Mouse (Mus musculus): ENCODE results near the gene Npffr2. TPM values are rescaled to one million over a fixed set of nuclear protein-coding genes. Genes with fewer than 3 reads are reported as not detected.
"Not testable (repeated sequence)": the region's sequence is repeated elsewhere in the genome, so short reads cannot be mapped to it uniquely, and the experiment has no call there.

Npffr2 gene
- polyA plus RNA-seq, 1 experiment from 2014 or later, result not detected

- Histone ChIP-seq H3K4me2 (ENCODE audit: low read length) (no peak overlapping the region), H3K9ac (ENCODE audit: low read depth, low read length) (no peak overlapping the region), H3K4me1 (ENCODE audit: control insufficient read depth, insufficient read depth, low read length) (no peaks in the 10 kb centered on the region), H3K27me3 (ENCODE audit: control insufficient read depth, insufficient read depth, low read depth, low read length) (no peaks in the 10 kb centered on the region), H3K4me3 (ENCODE audit: low read depth, low read length) (no peak overlapping the region), H3K9me3 (replicated peaks; ENCODE audit: control insufficient read depth, low read length, poor library complexity, severe bottlenecking) (no peaks in the 10 kb centered on the region), H3K27ac (ENCODE audit: low read length) (no peak overlapping the region), H3K36me3 (ENCODE audit: control insufficient read depth, insufficient read depth, low read length) (no peaks in the 10 kb centered on the region)
- 40% methylated on average over 2 of the region's 2 CpGs for WGBS
- no peak for ATAC-seq
Measured at GRCm38 (mm10) chr5:89543476-89543875, 16.2 kb downstream of the Npffr2 start.

GRCm38 (mm10) chr5:89559118-89559517 lies 31.9 kb downstream of the Npffr2 start:
- H3K4me3 ChIP-seq (ENCODE audit: low read depth, low read length); H3K9me3 ChIP-seq (replicated peaks; ENCODE audit: control insufficient read depth, low read length, poor library complexity, severe bottlenecking); H3K36me3 ChIP-seq (ENCODE audit: control insufficient read depth, insufficient read depth, low read length); H3K4me2 ChIP-seq (ENCODE audit: low read length); H3K27me3 ChIP-seq (ENCODE audit: control insufficient read depth, insufficient read depth, low read depth, low read length); ATAC-seq; H3K9ac ChIP-seq (ENCODE audit: low read depth, low read length); H3K4me1 ChIP-seq (ENCODE audit: control insufficient read depth, insufficient read depth, low read length); H3K27ac ChIP-seq (ENCODE audit: low read length): not testable (repeated sequence)
- WGBS, result 27% methylated on average over 4 of the region's 4 CpGs

- Histone ChIP-seq H3K4me3 (ENCODE audit: low read depth, low read length) (no peak overlapping the region), H3K36me3 (ENCODE audit: control insufficient read depth, insufficient read depth, low read length) (no peaks in the 10 kb centered on the region), H3K27ac (ENCODE audit: low read length) (no peak overlapping the region), H3K9ac (ENCODE audit: low read depth, low read length) (no peak overlapping the region), H3K27me3 (ENCODE audit: control insufficient read depth, insufficient read depth, low read depth, low read length) (no peaks in the 10 kb centered on the region), H3K9me3 (replicated peaks; ENCODE audit: control insufficient read depth, low read length, poor library complexity, severe bottlenecking) (no peaks in the 10 kb centered on the region), H3K4me2 (ENCODE audit: low read length) (no peak overlapping the region), H3K4me1 (ENCODE audit: control insufficient read depth, insufficient read depth, low read length) (no peaks in the 10 kb centered on the region)
- no peak for ATAC-seq
Measured at GRCm38 (mm10) chr5:89561381-89561780, 34.2 kb downstream of the Npffr2 start.

GRCm38 (mm10) chr5:89578678-89579077 lies 51.4 kb downstream of the Npffr2 start:
- H3K4me3 ChIP-seq (ENCODE audit: low read depth, low read length), result no peak overlapping the region
- H3K4me1 ChIP-seq (ENCODE audit: control insufficient read depth, insufficient read depth, low read length), result peaks cover 4% of the 10 kb centered on the region; the same call in 1 of the 2 replicates
- no peak overlapping the region for H3K27ac ChIP-seq (ENCODE audit: low read length)
- WGBS, result 77% methylated on average over 1 of the region's 1 CpGs
- H3K27me3 ChIP-seq (ENCODE audit: control insufficient read depth, insufficient read depth, low read depth, low read length), result no peaks in the 10 kb centered on the region
- no peak for ATAC-seq
- H3K9ac ChIP-seq (ENCODE audit: low read depth, low read length), result no peak overlapping the region
- no peaks in the 10 kb centered on the region for H3K9me3 ChIP-seq (replicated peaks; ENCODE audit: control insufficient read depth, low read length, poor library complexity, severe bottlenecking)
- H3K36me3 ChIP-seq (ENCODE audit: control insufficient read depth, insufficient read depth, low read length), result no peaks in the 10 kb centered on the region
- no peak overlapping the region for H3K4me2 ChIP-seq (ENCODE audit: low read length)

- no peak overlapping the region for H3K4me2 ChIP-seq (ENCODE audit: low read length)
- no peaks in the 10 kb centered on the region for H3K36me3 ChIP-seq (ENCODE audit: control insufficient read depth, insufficient read depth, low read length)
- H3K27ac ChIP-seq (ENCODE audit: low read length), result no peak overlapping the region
- H3K9ac ChIP-seq (ENCODE audit: low read depth, low read length), result no peak overlapping the region
- 85% methylated on average over 1 of the region's 1 CpGs for WGBS
- H3K27me3 ChIP-seq (ENCODE audit: control insufficient read depth, insufficient read depth, low read depth, low read length), result no peaks in the 10 kb centered on the region
- H3K9me3 ChIP-seq (replicated peaks; ENCODE audit: control insufficient read depth, low read length, poor library complexity, severe bottlenecking), result no peaks in the 10 kb centered on the region
- H3K4me3 ChIP-seq (ENCODE audit: low read depth, low read length), result no peak overlapping the region
- no peak; the same call in 1 of the 2 replicates for ATAC-seq
- H3K4me1 ChIP-seq (ENCODE audit: control insufficient read depth, insufficient read depth, low read length), result peaks cover 4% of the 10 kb centered on the region; the same call in 1 of the 2 replicates
Measured at GRCm38 (mm10) chr5:89579181-89579580, 52.0 kb downstream of the Npffr2 start.

- no peak overlapping the region for H3K27ac ChIP-seq (ENCODE audit: low read length)
- H3K4me3 ChIP-seq (ENCODE audit: low read depth, low read length), result no peak overlapping the region
- no peaks in the 10 kb centered on the region for H3K36me3 ChIP-seq (ENCODE audit: control insufficient read depth, insufficient read depth, low read length)
- 44% methylated on average over 1 of the region's 1 CpGs for whole genome bisulfite sequencing
- H3K9ac ChIP-seq (ENCODE audit: low read depth, low read length), result no peak overlapping the region
- no peak overlapping the region for H3K4me2 ChIP-seq (ENCODE audit: low read length)
- no peaks in the 10 kb centered on the region for H3K9me3 ChIP-seq (replicated peaks; ENCODE audit: control insufficient read depth, low read length, poor library complexity, severe bottlenecking)
- H3K27me3 ChIP-seq (ENCODE audit: control insufficient read depth, insufficient read depth, low read depth, low read length), result no peaks in the 10 kb centered on the region
- ATAC-seq, result no peak
- peaks cover 4% of the 10 kb centered on the region; the same call in 1 of the 2 replicates for H3K4me1 ChIP-seq (ENCODE audit: control insufficient read depth, insufficient read depth, low read length)
Measured at GRCm38 (mm10) chr5:89581143-89581542, 53.9 kb downstream of the Npffr2 start.

- H3K36me3 ChIP-seq (ENCODE audit: control insufficient read depth, insufficient read depth, low read length), result no peaks in the 10 kb centered on the region
- H3K4me2 ChIP-seq (ENCODE audit: low read length), result no peak overlapping the region
- ATAC-seq, result peak; percentile 83
- no peak overlapping the region for H3K9ac ChIP-seq (ENCODE audit: low read depth, low read length)
- no peaks in the 10 kb centered on the region for H3K27me3 ChIP-seq (ENCODE audit: control insufficient read depth, insufficient read depth, low read depth, low read length)
- WGBS, result 73% methylated on average over 5 of the region's 5 CpGs
- no peaks in the 10 kb centered on the region for H3K9me3 ChIP-seq (replicated peaks; ENCODE audit: control insufficient read depth, low read length, poor library complexity, severe bottlenecking)
- no peak overlapping the region for H3K4me3 ChIP-seq (ENCODE audit: low read depth, low read length)
- H3K4me1 ChIP-seq (ENCODE audit: control insufficient read depth, insufficient read depth, low read length), result peaks cover 4% of the 10 kb centered on the region; the same call in 1 of the 2 replicates
- no peak overlapping the region for H3K27ac ChIP-seq (ENCODE audit: low read length)
Measured at GRCm38 (mm10) chr5:89581742-89582366, 54.6 kb downstream of the Npffr2 start.

- H3K9me3 ChIP-seq (replicated peaks; ENCODE audit: control insufficient read depth, low read length, poor library complexity, severe bottlenecking), result no peaks in the 10 kb centered on the region
- ATAC-seq, result no peak
- no peak overlapping the region for H3K4me2 ChIP-seq (ENCODE audit: low read length)
- H3K27me3 ChIP-seq (ENCODE audit: control insufficient read depth, insufficient read depth, low read depth, low read length), result no peaks in the 10 kb centered on the region
- H3K36me3 ChIP-seq (ENCODE audit: control insufficient read depth, insufficient read depth, low read length), result no peaks in the 10 kb centered on the region
- no peak overlapping the region for H3K4me3 ChIP-seq (ENCODE audit: low read depth, low read length)
- 85% methylated on average over 3 of the region's 3 CpGs for WGBS
- H3K27ac ChIP-seq (ENCODE audit: low read length), result no peak overlapping the region
- no peak overlapping the region for H3K9ac ChIP-seq (ENCODE audit: low read depth, low read length)
- peaks cover 4% of the 10 kb centered on the region; the same call in 1 of the 2 replicates for H3K4me1 ChIP-seq (ENCODE audit: control insufficient read depth, insufficient read depth, low read length)
Measured at GRCm38 (mm10) chr5:89585021-89585420, 57.8 kb downstream of the Npffr2 start.

GRCm38 (mm10) chr5:89592301-89592700 lies 65.1 kb downstream of the Npffr2 start:
- no peaks in the 10 kb centered on the region for H3K9me3 ChIP-seq (replicated peaks; ENCODE audit: control insufficient read depth, low read length, poor library complexity, severe bottlenecking)
- no peaks in the 10 kb centered on the region for H3K36me3 ChIP-seq (ENCODE audit: control insufficient read depth, insufficient read depth, low read length)
- H3K4me1 ChIP-seq (ENCODE audit: control insufficient read depth, insufficient read depth, low read length), result no peaks in the 10 kb centered on the region
- no peak overlapping the region for H3K4me3 ChIP-seq (ENCODE audit: low read depth, low read length)
- no peak overlapping the region for H3K4me2 ChIP-seq (ENCODE audit: low read length)
- no peak for ATAC-seq
- H3K27me3 ChIP-seq (ENCODE audit: control insufficient read depth, insufficient read depth, low read depth, low read length), result no peaks in the 10 kb centered on the region
- WGBS, result 72% methylated on average over 4 of the region's 4 CpGs
- no peak overlapping the region for H3K27ac ChIP-seq (ENCODE audit: low read length)
- no peak overlapping the region for H3K9ac ChIP-seq (ENCODE audit: low read depth, low read length)

All from midbrain, embryonic 16.5 days (tissue).